Mouse (Mus musculus) erythroid progenitor cell, adult 5-6 weeks (primary cell): ENCODE measurements around the gene Sema3g. TPM values are rescaled to one million over a fixed set of nuclear protein-coding genes. Genes with fewer than 3 reads are reported as not detected.

ENCODE experiments used
- ATAC-seq: replicated peaks from 2 replicates; pipeline ENCODE4 v1.8.0; 2016; ENCODE audit warnings: moderate number of reproducible peaks, mild to moderate bottlenecking, moderate TSS enrichment, inconsistent platforms; ENCODE audit not compliant: poor library complexity, low FRiP score, severe bottlenecking
- total RNA-seq, 2 experiments: library from RNA; stranded (forward) in 1 of 2; stranded (reverse) in 1 of 2; fragments of 150-400 nt in 1 of 2; fragments of 186-747, 209-891 nt in 1 of 2; gene quantifications; 2 replicates each; pipeline versions ENCODE4 v1.2.3 to v1.2.4; 2015 to 2017; ENCODE audit warnings: low replicate concordance in 2 of 2

Gene Sema3g
- total RNA-seq, 2 experiments from 2014 or later = not detected

- ATAC-seq = no peak
Measured at GRCm38 (mm10) chr14:31260932-31261331, 43.3 kb downstream of the Sema3g start.

GRCm38 (mm10) chr14:31267649-31268048 lies 50.0 kb downstream of the Sema3g start:
- ATAC-seq = no peak

GRCm38 (mm10) chr14:31268301-31269001 lies 50.8 kb downstream of the Sema3g start:
- no peak for ATAC-seq

- no peak for ATAC-seq
Measured at GRCm38 (mm10) chr14:31269456-31270100, 51.9 kb downstream of the Sema3g start.

- no peak for ATAC-seq
Measured at GRCm38 (mm10) chr14:31271121-31271520, 53.5 kb downstream of the Sema3g start.

- peak; percentile 73 for ATAC-seq
Measured at GRCm38 (mm10) chr14:31272164-31272563, 54.5 kb downstream of the Sema3g start.

Other genes starting within 250 kb of the Sema3g start
- 21.0 and 37.8 TPM in 2 replicates for gene Glt8d1, start 216.5 kb upstream of the Sema3g start, total RNA-seq (2015; ENCODE audit: low replicate concordance)
- 7.1 and 16.7 TPM in 2 replicates for gene Glt8d1, start 216.5 kb upstream of the Sema3g start, total RNA-seq (2017; ENCODE audit: low replicate concordance)
- 77.8 and 139 TPM in 2 replicates for gene Spcs1, start 216.2 kb upstream of the Sema3g start, total RNA-seq (2015; ENCODE audit: low replicate concordance)
- 41.7 and 80.6 TPM in 2 replicates for gene Spcs1, start 216.2 kb upstream of the Sema3g start, total RNA-seq (2017; ENCODE audit: low replicate concordance)
- 137 and 157 TPM in 2 replicates for gene Pbrm1, start 198.7 kb upstream of the Sema3g start, total RNA-seq (2015; ENCODE audit: low replicate concordance)
- 163 and 194 TPM in 2 replicates for gene Pbrm1, start 198.7 kb upstream of the Sema3g start, total RNA-seq (2017; ENCODE audit: low replicate concordance)
- 53.7 and 58.0 TPM in 2 replicates for gene Gnl3, start 198.7 kb upstream of the Sema3g start, total RNA-seq (2015; ENCODE audit: low replicate concordance)
- 33.6 and 40.5 TPM in 2 replicates for gene Gnl3, start 198.7 kb upstream of the Sema3g start, total RNA-seq (2017; ENCODE audit: low replicate concordance)
- 20.2 and 35.2 TPM in 2 replicates for gene Smim4, start 88.9 kb upstream of the Sema3g start, total RNA-seq (2015; ENCODE audit: low replicate concordance)
- gene Smim4, start 88.9 kb upstream of the Sema3g start, total RNA-seq (2017; ENCODE audit: low replicate concordance) = 11.2 and 15.3 TPM in 2 replicates
- gene Nt5dc2, start 86.8 kb upstream of the Sema3g start, total RNA-seq (2015; ENCODE audit: low replicate concordance) = 10.9 and 25.2 TPM in 2 replicates
- 9.9 and 11.0 TPM in 2 replicates for gene Nt5dc2, start 86.8 kb upstream of the Sema3g start, total RNA-seq (2017; ENCODE audit: low replicate concordance)
- gene Stab1, start 49.2 kb upstream of the Sema3g start, total RNA-seq (2015; ENCODE audit: low replicate concordance) = 27.2 TPM in 1 of 2 replicates, not detected in the other
- gene Stab1, start 49.2 kb upstream of the Sema3g start, total RNA-seq (2017; ENCODE audit: low replicate concordance) = 0.64 TPM in 1 of 2 replicates, not detected in the other
- gene Tnnc1, start 9.5 kb upstream of the Sema3g start, total RNA-seq (2015; ENCODE audit: low replicate concordance) = not detected in 2 replicates
- not detected in 2 replicates for gene Tnnc1, start 9.5 kb upstream of the Sema3g start, total RNA-seq (2017; ENCODE audit: low replicate concordance)
- gene Nisch, start 914 bp upstream of the Sema3g start, total RNA-seq (2015; ENCODE audit: low replicate concordance) = 55.1 and 59.1 TPM in 2 replicates
- gene Nisch, start 914 bp upstream of the Sema3g start, total RNA-seq (2017; ENCODE audit: low replicate concordance) = 48.8 and 49.1 TPM in 2 replicates
- 2.1 and 7.2 TPM in 2 replicates for gene Phf7, start 33.5 kb downstream of the Sema3g start, total RNA-seq (2015; ENCODE audit: low replicate concordance)
- 3.1 and 4.4 TPM in 2 replicates for gene Phf7, start 33.5 kb downstream of the Sema3g start, total RNA-seq (2017; ENCODE audit: low replicate concordance)
- 15.5 and 23.8 TPM in 2 replicates for gene Bap1, start 33.6 kb downstream of the Sema3g start, total RNA-seq (2015; ENCODE audit: low replicate concordance)
- gene Bap1, start 33.6 kb downstream of the Sema3g start, total RNA-seq (2017; ENCODE audit: low replicate concordance) = 42.6 and 58.7 TPM in 2 replicates
- 0.36 TPM in 1 of 2 replicates, not detected in the other for gene Dnah1, start 106.0 kb downstream of the Sema3g start, total RNA-seq (2015; ENCODE audit: low replicate concordance)
- under 0.01 TPM in 1 of 2 replicates, not detected in the other for gene Dnah1, start 106.0 kb downstream of the Sema3g start, total RNA-seq (2017; ENCODE audit: low replicate concordance)
- 18.0 and 29.9 TPM in 2 replicates for gene Capn7, start 118.8 kb downstream of the Sema3g start, total RNA-seq (2015; ENCODE audit: low replicate concordance)
- 19.0 and 23.8 TPM in 2 replicates for gene Capn7, start 118.8 kb downstream of the Sema3g start, total RNA-seq (2017; ENCODE audit: low replicate concordance)
- 6.8 and 9.6 TPM in 2 replicates for gene Sh3bp5, start 218.2 kb downstream of the Sema3g start, total RNA-seq (2015; ENCODE audit: low replicate concordance)
- gene Sh3bp5, start 218.2 kb downstream of the Sema3g start, total RNA-seq (2017; ENCODE audit: low replicate concordance) = 3.9 and 6.7 TPM in 2 replicates